Mouse (Mus musculus) bone marrow macrophage, adult 2 months (primary cell): ENCODE measurements around the gene Smpdl3b.
"Not testable (repeated sequence)": the region's sequence is repeated elsewhere in the genome, so short reads cannot be mapped to it uniquely, and the experiment has no call there.

Source experiments
- CTCF ChIP-seq: IDR thresholded peaks from 2 replicates; pipeline ENCODE4 v1.5.1; 2012; ENCODE audit warnings: low read depth, mild to moderate bottlenecking, low read length, moderate library complexity
- POLR2A ChIP-seq: IDR thresholded peaks from 2 replicates; pipeline ENCODE4 v1.6.1; 2012; ENCODE audit warnings: mild to moderate bottlenecking, low read depth, low read length, borderline replicate concordance

- not testable (repeated sequence) for TF ChIP-seq POLR2A, CTCF
Measured at GRCm38 (mm10) chr4:132793322-132794004, 36.4 kb upstream of the Smpdl3b start.
